Mouse (Mus musculus) B cell, adult 2 months (primary cell): ENCODE measurements around the gene Crb1.
A peak's percentile ranks its signal among the peaks of the same experiment; 100 is the strongest.
"Not testable (repeated sequence)": the region's sequence is repeated elsewhere in the genome, so short reads cannot be mapped to it uniquely, and the experiment has no call there.

Experiments
- DNase-seq, 2 experiments: peaks; one replicate each; pipeline ENCODE4 v3.0.0; 2022

The Crb1 gene

DNA sequence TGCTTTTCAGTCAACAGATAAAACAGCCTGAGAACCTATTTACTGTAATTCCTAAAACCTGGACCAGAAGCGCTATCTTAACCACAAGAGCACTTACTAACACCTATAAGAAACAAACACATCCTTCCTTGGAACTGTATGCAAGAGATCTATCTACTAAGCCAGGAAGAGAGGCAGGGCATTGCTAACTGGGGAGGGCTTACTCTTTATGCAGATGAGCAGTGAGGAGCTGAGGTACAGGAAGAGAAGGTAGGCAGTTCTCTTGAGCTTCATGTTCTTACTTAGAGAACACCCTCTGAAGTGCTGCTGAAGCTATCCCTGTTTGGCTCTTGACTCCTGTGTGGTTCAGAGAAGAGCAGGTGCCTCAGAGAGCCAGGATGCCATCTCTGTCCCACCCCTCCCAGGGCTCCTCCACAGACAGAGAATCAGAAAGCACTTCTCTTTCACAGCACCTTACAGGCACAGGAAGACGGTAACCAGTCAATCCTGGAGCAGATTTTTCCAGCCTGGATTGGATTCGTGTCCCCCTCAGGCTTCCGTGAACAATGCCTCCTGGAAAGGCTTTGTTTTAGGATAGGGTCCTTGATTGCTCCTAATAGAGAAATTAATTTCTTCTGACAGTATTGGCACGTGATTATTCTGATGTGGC lies at the start of gene Crb1:
Crb1 (minus strand) TSS at position 463 of the 649 bp plus-strand sequence.
- no peak for DNase-seq

DNA sequence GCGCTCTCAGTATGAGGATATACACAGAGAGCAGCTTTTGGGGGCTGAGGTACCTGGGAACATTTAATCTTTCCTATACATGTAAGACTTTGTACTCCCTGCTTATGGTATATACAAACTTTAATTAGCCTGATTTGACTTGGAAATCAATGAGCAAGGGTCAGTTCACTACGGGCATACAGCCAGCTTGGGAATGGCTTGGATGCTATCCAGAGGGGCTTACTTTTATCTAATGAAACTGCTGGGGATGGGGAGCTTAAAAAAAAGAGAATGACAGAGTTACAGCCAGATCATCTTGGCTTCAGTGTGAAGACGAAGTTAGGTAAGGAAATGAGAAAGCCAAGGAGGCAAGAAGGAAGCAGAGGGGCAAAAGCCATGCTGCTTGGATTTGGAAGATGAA lies 48.1 kb upstream of the Crb1 start:
- DNase-seq = no peak

- no peak for DNase-seq
Observed at GRCm38 (mm10) chr1:139423931-139424330, 47.0 kb upstream of the Crb1 start.

- DNase-seq = peak; percentile 38 to 42
Observed at GRCm38 (mm10) chr1:139422941-139423340, 46.0 kb upstream of the Crb1 start.

- DNase-seq = peak; percentile 88 to 92
Observed at GRCm38 (mm10) chr1:139421875-139422791, 45.2 kb upstream of the Crb1 start, which contains the start of gene Zbtb41. Zbtb41 (plus strand) TSS chr1:139422288.

- no peak for DNase-seq
Observed at GRCm38 (mm10) chr1:139421521-139421874, 44.6 kb upstream of the Crb1 start.

DNA sequence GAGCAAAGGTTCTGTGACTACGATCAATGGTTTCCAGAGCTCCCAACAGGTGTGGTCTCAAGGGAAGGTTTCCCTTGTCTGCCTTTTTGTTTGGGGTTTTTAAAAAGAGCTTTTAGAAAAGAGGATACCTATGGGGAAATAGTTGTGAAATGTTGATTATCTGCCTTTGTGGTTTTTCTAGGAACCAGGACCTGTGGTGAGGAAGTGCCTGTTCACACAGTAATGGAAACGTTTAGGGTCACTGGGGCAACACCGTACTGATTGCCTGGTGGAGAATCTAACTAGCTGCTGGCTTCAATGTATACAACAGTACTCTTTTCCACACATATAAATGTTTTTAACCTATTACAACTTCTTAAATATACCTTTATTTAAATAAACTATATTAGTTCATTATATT lies 36.6 kb upstream of the Crb1 start:
- DNase-seq = no peak

DNA sequence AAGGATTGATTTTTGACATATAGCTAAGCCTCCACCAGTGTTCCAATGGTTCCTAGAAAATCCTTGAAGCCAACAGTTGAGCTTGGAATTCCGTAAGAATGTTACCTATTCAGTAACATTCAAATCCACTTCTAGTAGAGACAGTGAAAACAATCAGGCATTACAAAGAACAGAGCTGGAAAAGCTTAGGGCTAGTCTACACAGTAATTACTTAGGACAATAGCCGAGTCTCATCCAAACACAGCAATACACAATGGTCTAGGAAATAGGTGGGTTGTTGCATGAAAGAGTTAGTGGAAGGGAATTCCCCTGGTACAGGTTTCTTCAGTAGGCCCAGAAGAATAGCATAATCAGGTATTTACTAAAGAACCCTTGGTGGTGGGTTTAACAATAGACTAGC lies 35.5 kb upstream of the Crb1 start:
- DNase-seq = not testable (repeated sequence)

- no peak for DNase-seq
Observed at GRCm38 (mm10) chr1:139407701-139408100, 30.8 kb upstream of the Crb1 start.

DNA sequence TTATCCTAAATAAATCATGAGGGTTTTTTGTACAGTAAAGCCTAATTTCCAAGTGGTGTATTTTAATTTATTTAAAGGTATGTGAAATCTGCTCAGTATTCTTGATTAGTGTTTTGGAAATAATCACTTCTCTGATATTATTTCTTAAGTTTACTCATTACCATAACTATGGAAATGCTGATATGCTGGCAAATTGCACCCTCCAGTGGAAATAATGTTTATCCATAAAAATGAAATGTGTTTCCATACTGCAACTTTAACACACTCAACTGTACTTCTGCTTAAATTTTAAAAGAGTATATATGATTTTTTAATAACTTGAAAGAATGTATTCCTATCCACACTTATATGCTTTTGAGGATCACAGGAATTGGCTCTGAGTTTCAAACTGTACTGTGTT lies 28.9 kb upstream of the Crb1 start:
- DNase-seq = no peak

- DNase-seq = no peak
Observed at GRCm38 (mm10) chr1:139396589-139396988, 19.7 kb upstream of the Crb1 start.

DNA sequence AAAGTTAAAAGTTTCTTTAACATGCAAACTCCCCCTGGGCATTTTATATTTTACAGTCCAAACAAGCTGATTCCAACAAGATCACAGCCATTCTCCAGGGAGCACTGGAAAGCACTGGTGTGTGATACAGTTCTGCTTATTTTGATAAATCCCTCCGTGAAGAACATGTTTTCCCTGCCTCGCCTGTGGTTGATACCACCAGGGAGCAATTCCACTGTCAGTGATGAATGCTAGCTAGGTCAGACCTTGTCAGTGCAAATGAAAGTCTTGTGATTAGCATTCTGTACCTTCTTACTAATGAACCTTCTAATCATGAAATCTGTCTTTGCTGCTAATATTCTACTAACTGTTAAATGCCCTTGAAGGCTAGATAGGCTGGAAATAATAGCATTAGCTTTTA lies 14.8 kb upstream of the Crb1 start:
- no peak for DNase-seq

DNA sequence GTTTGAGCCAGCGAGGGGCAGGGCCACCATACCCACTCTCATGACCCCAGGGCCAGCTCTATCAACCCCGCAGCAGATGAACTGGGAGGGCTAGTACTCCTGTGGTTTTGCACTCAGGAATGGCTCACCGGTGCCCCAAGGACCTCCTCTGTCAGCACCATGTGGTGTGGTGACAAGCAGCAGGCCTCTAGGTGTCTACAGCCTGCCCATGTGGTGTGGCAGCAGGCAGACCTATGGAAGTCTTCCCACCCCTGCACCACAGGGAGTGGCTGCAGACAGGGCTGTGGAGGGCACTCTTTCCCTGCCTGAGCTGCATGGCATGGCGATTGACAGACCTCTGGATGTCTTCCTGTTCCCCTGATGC lies 2.7 kb upstream of the Crb1 start:
- DNase-seq = no peak

GRCm38 (mm10) chr1:139378861-139379620 lies 2.1 kb upstream of the Crb1 start:
- no peak for DNase-seq

GRCm38 (mm10) chr1:139375900-139376299 lies 1.0 kb downstream of the Crb1 start:
- DNase-seq = no peak

- DNase-seq = no peak
Observed at GRCm38 (mm10) chr1:139371341-139371740, 5.6 kb downstream of the Crb1 start.

DNA sequence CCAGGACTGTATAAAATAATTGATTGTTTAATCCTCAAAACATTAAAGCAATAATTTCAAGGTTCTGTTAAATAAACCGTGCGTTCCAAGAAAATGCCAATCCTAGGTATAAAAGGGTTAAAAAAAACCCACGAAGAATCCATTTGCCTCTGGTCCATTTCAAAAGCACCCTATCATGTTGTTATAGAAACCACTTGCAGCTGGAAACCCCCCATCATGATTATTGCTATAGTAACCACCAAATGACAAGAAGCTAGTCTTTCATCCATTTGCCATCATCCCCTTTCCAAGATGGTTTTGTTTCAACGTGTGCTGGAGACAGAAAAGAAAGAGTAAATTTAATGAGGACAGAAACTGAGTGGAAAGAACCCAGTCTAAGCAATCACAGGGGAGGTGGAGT lies 28.3 kb downstream of the Crb1 start:
- no peak for DNase-seq

DNA sequence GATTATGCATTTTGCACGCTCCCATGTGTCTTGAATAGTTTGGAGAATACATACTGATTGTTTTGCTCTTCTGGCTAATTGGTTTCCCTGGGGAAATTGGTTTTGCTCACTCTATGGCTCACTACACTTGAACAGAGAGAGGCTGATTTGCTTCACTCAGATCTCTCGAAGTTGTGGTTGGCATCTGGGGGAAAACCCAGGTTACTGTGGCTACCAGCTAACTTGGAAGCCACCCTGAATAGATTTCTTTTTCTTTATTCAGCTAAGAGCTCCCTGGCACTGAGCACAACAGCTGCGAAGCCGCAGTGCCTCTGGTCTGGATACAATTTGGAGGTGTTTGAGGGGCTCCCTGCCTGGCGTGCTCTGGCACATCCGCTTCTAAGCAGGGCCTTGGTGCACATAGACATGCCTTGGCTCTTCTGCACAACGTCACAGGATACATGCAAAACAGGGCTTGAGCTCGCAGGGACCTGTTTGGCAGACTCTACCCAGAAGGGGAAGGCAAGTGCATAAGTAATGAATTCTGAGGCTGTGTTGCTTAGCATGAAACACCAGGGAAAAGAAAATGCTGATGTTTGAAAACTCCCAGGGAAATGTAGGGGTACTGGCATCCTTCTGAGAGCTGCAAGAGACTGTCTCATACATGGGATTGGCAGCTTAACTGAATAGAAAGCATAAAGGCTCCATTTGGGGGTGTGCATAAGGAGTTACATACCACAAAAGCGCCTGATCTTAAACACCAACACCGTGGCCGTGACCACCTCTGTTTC lies 30.1 kb downstream of the Crb1 start:
- DNase-seq = peak; percentile 48 to 55

GRCm38 (mm10) chr1:139346030-139346601 lies 30.8 kb downstream of the Crb1 start:
- no peak for DNase-seq

- no peak for DNase-seq
Observed at GRCm38 (mm10) chr1:139340178-139340859, 36.6 kb downstream of the Crb1 start.

DNA sequence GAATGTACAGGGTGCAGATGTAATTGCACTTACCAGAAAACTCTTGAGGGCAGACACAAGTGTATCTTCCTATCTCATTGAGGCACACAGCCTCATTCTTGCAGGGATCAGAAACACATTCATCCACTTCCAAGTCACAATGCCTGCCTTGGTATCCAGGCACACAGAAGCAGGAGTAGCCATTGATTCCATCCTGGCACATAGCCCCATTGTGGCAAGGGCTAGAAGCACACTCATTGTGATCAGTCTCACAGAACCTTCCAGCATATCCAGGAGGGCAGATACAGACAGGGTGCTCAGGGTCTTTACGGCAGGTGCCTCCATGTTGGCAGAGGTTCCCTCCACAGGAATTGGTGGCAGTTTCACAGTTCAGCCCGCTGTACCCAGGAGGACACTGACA lies 39.9 kb downstream of the Crb1 start:
- no peak for DNase-seq

GRCm38 (mm10) chr1:139328811-139329210 lies 48.1 kb downstream of the Crb1 start:
- DNase-seq = no peak
